Mouse (Mus musculus): ENCODE measurements around the gene Cyct. TPM values are rescaled to one million over a fixed set of nuclear protein-coding genes. Genes with fewer than 3 reads are reported as not detected.

Gene Cyct
- not detected in 2 replicates for polyA plus RNA-seq (2012; rRNA removed)

DNA sequence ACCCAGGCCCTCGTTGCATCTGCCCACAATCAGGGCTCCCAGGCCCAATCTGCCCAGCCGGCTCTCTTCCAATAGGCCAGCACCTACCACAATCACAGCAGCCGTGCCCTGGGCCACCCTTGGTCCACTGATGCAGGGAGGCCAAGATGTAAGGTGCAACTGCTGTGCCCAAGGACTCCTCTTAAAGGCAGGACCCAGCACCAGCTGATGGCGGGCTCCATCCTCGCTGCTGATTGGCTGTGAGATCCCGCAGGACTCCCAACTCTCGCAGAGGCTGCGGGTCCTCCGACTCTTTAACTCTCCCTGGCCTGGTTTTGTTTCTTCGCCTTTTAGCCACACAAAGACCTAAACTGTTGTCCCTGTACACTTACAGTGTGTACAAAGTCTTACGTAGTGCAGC, at the start of gene Cyct:
Gene Cyct (minus strand): TSS at position 225 of the 400 bp plus-strand sequence.
- 84% methylated on average over 11 of the region's 11 CpGs for WGBS
- DNase-seq (ENCODE audit: low read depth, low spot score) = no peak

DNA sequence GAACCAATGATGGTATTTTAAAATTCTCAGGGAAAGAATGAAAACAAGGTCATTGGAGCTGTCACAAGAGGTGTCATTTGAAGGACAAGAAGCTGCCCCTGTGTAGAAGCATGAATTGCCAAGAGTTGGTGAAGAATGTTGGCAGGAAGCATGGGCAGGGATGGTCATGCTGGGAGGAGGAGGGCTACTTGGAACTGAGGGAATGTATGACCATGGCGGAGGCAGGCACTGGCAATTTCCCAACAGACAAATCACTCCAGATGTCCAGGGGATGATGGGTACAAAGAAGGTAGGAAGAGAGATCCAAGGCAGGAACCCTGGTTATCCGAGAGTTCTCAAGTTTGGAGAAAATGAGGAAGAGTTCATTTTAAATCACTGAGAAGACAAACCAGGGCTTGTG, 49.7 kb upstream of the Cyct start:
- no peak for DNase-seq (ENCODE audit: low read depth, low spot score)
- WGBS = 79% methylated on average over 2 of the region's 2 CpGs

DNA sequence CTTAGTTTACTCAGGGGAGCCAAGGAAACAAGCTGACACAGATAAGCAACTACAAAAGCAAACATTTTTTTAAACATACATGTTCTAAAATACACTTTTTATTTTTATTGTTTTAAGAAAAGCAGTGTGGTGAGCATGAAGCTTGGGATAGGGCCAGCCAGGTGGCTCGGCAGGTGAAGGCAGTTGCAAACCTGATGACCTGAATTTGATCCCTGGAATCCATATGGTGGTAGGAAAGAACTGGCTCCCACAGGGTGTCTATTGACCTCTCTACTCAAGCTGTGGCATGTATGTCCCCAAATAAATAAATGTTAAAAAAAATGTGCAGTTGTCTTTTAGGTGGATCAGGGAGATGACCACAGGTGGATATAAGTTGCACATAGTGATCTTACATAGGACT, 49.3 kb upstream of the Cyct start:
- 49% methylated on average over 1 of the region's 1 CpGs for WGBS
- no peak for DNase-seq (ENCODE audit: low read depth, low spot score)

DNA sequence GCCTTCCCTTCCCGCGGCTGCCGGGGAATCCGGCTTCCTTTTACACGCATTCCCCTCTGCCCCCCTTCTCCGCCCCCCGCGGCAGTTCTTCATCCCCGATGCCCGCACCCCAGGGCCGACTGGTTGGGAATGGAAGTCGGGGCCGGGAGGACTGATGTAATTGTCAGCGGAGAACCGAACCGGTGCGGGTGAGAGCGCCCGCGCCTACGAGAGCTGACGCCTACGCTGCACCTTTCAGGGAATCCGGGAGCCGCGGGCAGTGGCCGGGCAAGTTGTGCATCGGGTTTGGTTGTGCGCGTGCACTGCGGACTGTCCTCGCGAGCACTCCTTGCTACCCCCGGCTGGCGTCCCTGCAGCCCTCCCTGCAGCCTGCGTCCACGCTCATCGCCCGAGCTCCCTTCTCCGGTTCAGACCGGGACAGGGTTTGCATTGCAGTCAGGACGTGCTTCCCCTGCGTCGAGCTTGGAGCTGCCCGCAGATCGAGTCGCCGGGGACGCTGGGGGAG, 46.7 kb upstream of the Cyct start:
- under 1% methylated on average over 49 of the region's 49 CpGs for WGBS

DNA sequence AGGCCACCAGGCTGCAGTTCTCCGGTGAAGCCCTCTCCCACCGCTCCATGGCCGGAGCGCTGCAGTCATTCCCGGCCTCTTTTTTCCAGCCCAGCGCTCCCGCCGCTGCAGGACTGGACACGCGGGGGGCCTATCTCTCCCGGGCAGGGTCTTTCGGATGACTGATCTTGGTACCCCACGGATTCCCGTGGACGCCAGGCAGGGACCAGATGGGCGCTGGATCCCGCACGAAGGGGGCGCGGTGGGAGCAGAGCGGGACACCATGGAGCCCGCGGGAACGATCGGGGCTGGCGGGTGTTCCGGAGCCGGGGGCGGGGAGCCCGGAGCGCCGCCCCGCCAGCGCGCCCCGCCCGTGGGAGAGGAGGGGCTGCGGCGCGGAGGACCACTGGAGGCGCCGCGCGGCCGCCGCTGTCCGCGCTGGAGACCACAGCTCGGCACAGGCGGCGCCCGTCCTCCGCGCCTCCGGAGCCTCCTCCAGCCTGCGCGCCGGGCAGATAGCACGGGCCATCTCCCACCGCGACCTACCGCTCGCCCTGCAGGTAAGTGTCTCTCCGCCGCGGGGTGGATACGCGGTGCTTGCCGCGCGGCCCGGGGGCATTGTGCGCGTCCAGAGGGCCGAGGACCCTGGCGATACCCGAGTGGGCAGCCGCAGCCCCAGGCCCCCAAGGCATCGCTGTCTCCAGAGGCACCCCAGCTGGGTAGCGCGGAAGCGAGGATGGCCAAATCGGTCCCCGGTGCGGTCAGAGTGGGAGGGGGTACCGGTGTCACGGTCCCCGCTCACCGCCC, 46.1 kb upstream of the Cyct start, which contains the start of gene Osbpl6:
Gene Osbpl6 (plus strand): TSS at position 358 of the 786 bp plus-strand sequence.
- WGBS = under 1% methylated on average over 89 of the region's 89 CpGs
- DNase-seq (ENCODE audit: low read depth, low spot score) = no peak

More for the DNA sequence above, 46.7 kb upstream of the Cyct start:
- no peak for DNase-seq (ENCODE audit: low read depth, low spot score)

DNA sequence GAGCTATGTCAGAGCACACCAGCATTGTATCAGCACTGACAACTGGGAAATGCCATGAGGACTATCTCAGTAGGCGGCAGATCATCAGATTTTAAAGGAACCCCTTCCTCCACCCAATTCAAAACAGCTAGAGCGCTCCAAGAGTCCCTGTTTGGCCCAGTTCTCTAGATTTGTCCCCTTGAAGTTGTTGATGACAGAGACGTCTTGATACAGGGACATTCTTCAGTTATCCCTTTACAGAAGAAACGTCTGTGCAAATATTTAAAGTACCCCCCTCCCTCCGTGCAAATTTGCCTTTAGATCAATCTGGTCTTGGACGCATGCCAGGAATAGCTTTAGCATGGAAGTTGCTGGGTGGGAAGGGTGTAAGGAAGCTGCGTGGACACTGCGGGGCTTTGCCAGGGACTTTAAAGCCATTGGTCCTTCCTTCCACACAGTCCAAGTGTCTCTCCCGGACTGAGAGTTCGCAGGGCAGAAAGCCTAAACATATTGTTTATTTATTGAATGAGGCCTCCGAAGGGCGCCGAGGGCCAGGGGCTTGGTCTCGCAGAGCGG, 45.4 kb upstream of the Cyct start:
- no peak for DNase-seq (ENCODE audit: low read depth, low spot score)
- WGBS = 3% methylated on average over 15 of the region's 15 CpGs

DNA sequence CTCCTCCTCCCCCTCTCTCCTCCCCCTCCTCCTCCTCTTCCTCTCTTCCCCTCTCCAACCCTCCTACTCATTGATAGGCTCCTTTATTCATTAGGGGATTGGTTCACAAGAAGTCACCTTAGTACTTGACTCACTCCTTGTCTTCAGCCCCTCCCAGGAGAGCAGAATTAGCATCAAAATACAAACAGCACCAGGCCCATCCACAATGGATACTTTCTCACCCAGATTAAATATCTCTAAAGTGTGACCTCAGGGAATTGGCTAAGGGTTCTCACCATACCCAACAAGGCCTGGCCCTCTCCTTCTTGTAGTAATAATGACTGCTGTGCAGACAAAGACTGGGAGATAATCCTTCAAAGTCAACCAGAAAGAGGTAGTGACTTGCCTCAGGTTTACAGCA, 39.9 kb upstream of the Cyct start:
- no peak for DNase-seq (ENCODE audit: low read depth, low spot score)

DNA sequence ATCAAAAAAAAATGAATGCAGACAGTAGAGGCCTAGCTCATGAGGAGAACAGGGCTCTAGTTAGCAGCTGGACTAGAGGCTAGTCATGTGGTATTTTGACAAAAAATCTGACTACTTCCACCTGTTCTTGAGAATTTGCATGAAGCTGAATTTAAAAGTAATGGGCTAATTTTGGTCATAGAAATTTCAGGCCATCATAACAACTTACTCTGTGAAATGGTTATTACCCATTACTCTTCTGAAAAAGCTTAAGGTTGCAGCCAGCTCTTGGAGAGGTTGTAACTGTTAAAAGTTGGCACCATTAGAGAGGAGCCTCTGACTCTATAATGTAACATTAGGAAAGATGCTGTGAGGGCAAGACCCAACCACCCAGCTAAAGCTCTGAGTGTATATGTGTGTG, 26.3 kb upstream of the Cyct start:
- DNase-seq (ENCODE audit: low read depth, low spot score) = no peak

DNA sequence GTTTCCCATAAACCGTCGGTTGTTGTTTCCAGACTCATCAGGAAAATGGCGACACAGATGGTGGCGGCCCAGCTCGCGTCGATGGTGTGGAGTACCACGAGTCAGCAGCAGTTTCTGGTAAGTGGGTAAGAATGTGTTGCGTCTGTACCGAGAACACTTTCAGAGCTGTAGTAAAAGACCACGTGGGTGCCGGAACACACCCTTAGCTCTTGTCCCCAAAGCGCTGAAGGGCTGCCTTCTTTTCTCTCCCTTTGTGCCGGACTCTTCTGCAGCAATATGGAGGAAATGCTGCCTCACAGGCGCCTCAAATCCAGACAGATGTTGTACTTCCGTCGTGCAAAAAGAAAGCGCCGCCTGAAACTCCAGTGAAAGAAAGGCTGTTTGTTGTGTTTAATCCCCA, 18.4 kb upstream of the Cyct start:
- no peak for DNase-seq (ENCODE audit: low read depth, low spot score)
- WGBS = 94% methylated on average over 19 of the region's 19 CpGs

DNA sequence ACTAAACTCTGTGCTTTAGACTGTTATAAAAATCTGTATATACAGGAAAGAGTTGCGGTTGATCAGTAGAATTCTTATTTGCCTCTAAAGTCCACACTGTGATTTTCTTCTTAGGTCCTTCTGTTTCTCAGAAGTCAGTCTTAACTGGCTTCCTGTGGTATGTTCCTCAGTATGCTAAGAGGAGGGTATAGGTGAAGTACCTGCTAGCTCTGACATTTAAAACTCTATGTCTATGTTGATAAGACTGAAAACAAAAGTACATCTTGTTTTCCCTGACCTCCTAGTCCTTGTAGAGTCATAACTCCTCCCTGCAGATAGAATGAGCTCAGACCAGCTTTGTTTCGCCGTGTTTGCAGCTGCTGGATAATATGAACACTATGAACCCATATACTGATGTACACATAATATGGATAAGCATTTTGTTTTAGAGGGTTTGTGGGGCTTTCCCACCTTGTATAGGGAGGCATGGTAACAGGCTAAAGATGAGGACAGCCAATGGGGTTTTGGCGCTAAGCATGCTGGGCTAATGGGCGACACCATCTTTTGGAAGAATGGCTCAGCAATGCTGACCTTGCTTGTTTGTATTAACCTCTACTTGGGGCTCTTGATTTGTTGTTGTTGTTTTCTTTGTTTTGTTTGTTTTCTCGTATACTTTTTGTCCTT, 14.4 kb upstream of the Cyct start:
- 90% methylated on average over 6 of the region's 6 CpGs for WGBS
- DNase-seq (ENCODE audit: low read depth, low spot score) = no peak

DNA sequence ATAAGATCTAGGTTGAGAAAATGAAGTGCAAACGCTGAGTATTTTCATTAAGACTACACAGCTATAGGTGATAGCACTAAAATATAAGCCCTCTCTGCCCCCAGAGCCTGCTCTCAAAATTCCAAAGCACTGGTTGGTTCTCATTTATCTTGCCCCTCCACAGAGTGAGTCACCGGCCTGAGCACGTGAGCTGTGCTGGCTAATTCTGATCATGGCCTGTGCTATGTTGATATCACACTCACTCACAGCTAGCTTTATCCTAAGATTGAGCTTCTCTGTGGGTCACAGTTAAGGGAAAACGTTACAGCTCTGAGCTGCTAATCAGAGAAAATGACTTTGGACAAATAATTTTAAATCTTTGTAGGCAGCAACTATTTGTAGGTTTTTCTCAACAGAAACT, 12.0 kb upstream of the Cyct start:
- WGBS = 75% methylated on average over 4 of the region's 4 CpGs
- DNase-seq (ENCODE audit: low read depth, low spot score) = no peak

DNA sequence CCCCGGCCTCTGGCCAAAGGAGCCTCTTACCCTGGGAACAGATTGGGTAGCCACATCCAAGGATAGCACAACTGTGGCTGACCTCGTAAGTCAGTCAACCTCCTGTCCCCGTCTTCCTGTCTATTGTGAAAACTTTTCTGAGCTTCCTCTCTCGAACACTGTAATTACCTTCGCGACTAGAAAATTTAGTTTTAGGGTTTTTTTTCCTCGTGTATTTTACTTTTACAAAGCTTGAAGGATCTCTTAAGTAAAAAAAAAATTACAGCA, 10.3 kb upstream of the Cyct start:
- WGBS = 2% methylated on average over 7 of the region's 7 CpGs
- no peak for DNase-seq (ENCODE audit: low read depth, low spot score)

DNA sequence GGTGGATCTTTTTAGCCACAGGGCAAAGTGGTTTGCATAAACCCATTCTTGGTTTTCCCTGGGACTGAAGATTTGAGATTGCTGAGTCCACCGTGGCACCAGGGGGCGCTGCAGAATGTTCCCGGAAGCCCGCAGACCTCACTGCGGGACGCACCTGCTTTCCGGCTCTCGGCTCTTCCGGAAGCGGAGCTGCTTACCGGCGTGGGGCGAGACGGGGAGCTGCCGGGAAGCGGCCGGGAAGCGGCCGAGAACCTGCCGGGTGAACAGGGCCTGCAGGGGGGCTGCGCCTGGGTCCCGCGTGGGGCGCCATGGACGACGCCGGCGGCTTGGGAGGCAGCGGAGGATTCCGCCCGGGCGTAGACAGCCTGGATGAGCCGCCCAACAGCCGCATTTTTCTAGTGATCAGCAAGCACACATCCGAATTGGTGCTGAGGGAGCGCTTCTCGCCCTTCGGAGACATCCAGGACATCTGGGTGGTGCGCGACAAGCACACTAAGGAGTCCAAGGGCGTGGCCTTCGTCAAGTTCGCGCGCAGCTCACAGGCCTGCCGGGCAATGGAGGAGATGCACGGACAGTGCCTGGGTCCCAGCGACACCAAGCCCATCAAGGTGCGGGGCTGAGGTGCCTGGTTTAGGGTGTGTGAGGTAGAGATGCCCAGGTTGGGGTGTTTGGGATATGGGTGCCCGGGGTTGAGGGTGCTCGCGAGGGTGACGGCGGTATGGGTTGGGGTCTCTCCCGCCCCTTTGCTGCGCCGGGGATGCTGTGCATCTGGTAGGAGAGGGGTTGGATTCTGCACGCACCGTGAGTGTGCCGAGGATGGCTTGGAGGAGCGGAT, 9.8 kb upstream of the Cyct start, which contains the start of gene Rbm45:
Gene Rbm45 (plus strand): TSS at position 164 of the 835 bp plus-strand sequence.
- under 1% methylated on average over 61 of the region's 61 CpGs for WGBS
- DNase-seq (ENCODE audit: low read depth, low spot score) = peak; percentile 76

DNA sequence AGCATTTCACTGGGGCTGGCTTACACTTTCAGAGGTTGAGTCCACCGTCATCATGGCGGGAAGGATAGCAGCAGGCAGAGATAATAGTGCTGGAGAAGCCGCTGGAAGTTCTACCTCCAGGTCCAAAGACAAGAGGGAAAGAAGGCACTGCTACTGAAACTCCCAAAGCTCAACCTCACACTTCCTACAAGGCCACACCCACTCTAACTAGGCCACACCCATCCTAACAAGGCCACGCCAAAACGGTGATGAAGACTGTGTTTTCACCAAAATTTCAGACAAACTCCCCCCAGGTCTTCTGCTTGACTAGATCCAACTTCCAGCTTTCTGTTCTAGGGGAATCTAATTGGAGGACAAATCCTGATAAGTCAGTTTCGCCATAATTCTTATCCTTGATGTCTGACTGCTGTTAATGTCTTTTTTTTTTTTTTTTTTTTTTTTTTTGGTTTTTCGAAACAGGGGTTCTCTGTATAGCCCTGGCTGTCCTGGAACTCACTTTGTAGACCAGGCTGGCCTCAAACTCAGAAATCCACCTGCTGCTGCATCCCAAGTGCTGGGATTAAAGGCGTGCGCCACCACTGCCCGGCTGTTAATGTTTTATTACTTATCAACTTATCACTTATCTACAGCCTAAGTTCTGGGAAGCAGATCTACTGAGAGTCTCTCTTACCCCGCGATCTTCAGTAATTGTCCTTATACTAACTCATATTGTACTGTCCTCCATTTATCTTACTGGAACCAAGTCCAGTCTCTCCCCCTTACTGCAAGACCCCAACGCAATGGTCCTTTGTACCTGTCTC, 8.8 kb upstream of the Cyct start:
- WGBS = 54% methylated on average over 13 of the region's 13 CpGs
- no peak for DNase-seq (ENCODE audit: low read depth, low spot score)

DNA sequence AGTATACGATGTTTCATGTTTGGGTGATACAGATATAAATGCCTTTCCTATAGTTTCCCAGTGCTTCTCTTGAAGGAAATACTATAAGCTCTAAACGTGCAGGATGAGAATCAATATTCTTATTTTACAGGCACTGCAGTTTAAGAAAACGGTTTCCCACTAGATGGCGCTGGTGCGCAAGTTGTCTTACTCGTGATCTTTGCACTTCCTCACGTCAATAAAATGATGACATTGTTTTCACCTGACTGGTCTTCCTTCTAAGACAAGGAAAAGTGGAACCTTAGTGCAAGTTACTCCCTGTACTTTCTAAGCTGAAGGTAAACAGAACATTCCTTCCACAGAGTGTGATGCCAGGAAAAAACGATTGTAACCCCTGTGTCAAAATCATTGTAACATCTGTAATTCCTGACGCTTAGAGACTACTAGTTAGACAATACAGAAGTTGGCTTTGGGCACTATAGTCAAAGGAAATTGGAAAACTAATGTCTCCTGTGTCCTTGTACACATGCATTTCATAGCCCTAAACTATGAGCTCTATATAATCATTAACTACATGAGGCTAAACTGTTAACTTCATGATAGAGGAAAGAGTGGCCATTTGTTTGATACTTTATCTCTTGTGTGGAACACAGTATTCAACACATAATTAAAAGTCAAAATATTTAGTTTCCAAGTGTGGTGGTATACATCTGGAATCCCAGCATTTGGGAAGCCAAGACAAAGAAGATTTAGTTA, 7.1 kb upstream of the Cyct start:
- peak; percentile 94 for DNase-seq (ENCODE audit: low read depth, low spot score)
- WGBS = 4% methylated on average over 9 of the region's 9 CpGs

DNA sequence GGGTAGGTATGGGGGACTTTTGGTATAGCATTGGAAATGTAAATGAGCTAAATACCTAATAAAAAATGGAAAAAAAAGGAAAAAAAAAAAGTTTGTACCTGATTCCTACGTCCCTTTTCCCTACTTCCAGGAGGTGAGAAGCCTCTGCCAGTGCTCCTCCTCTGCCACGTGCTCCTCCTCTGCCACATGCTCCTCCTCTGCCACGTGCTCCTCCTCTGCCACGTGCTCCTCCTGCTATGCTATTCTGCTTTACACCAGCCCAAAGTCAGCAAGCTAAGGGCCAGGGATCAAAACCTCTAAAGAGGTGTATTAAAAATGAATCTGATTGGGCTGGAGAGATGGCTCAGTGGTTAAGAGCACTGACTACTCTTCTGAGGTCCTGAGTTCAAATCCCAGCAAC, 5.6 kb upstream of the Cyct start:
- WGBS = 77% methylated on average over 4 of the region's 4 CpGs
- DNase-seq (ENCODE audit: low read depth, low spot score) = no peak

DNA sequence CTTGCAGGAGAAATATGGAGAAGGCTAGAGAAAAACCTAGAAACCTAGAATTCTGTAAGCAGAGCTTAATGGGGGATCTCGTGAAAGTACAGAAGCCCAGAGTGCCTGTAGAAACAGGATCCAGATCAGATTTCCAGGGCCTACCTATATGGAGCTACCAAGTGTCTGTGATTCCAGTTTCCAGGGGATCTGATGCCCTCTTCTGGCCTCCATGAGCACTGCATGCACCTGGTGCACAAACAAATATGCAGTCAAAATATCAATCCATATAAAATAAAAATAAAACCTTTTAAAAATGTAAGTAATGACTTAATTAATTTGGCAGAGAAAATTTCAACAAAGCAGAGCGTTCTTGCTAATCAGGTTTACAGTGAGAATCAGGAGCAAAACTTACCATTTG, 1.9 kb upstream of the Cyct start:
- 61% methylated on average over 2 of the region's 2 CpGs for WGBS
- DNase-seq (ENCODE audit: low read depth, low spot score) = no peak

DNA sequence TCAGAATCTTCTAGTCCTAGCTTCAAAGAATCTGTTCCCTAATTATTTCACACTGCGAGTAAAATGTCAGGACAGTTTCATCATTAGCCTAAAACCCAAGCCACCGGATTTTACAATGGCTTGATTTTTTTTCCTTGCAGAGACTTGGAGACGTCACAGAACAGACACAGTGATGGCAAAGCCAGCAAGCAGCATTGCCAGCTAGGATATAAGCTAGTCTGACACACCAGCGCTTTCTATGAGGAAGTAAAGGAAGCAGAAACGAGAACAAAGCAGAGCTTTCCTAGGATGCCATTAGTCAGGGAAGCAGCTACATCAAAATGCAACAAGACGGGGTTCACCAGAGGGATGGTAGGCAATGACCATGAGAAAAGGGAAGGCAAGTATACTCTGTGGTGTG, 12.4 kb downstream of the Cyct start:
- WGBS = 76% methylated on average over 6 of the region's 6 CpGs
- no peak for DNase-seq (ENCODE audit: low read depth, low spot score)

DNA sequence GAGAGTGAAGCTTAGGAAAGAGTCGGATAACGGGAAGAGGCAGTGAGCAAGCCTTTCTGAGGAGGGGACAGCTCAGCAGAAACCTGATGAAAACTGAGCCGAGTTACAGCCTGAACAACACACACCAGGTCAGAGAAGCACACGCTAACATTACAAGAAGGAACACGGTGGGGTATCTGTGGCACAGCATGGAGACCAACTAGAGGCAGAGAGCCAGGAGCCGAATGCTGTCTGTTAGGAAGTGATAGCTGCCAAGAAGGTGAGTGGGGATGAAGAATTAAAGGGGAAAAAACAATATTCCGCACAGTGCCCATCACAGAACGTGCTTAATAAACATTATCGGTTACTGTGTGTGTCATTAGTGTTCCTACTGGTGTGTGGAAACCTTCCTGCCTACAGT, 18.1 kb downstream of the Cyct start:
- WGBS = 89% methylated on average over 9 of the region's 9 CpGs
- no peak for DNase-seq (ENCODE audit: low read depth, low spot score)
